Mouse (Mus musculus) G1E (cell line): Measurements from ENCODE around the gene Ugt1a5. TPM values are rescaled to one million over a fixed set of nuclear protein-coding genes. Genes with fewer than 3 reads are reported as not detected.

ENCODE experiments used
- ATAC-seq: 2 replicates; pipeline ENCODE4 v1.8.0; 2016; ENCODE audit warnings: mild to moderate bottlenecking; ENCODE audit not compliant: insufficient number of reproducible peaks, poor library complexity, low FRiP score, severe bottlenecking; ENCODE audit errors: extremely low read depth
- DNase-seq: peaks from one replicate; pipeline ENCODE4 v3.0.0; 2012; ENCODE audit warnings: low spot score
- H3K27me3 ChIP-seq: 2 replicates; pipeline ENCODE4 v1.6.1; 2012; ENCODE audit warnings: mild to moderate bottlenecking, low read length, inconsistent platforms; ENCODE audit not compliant: insufficient read depth
- H3K36me3 ChIP-seq: replicated peaks from 2 replicates; pipeline ENCODE3; 2012; ENCODE audit warnings: mild to moderate bottlenecking, inconsistent platforms
- H3K4me1 ChIP-seq: 2 replicates; pipeline ENCODE4 v1.6.1; 2012; ENCODE audit warnings: low read depth, low read length, inconsistent platforms, mixed read lengths; ENCODE audit not compliant: insufficient read depth
- H3K4me3 ChIP-seq: 2 replicates; pipeline ENCODE4 v1.5.1; 2012; ENCODE audit warnings: low read depth, mild to moderate bottlenecking, inconsistent platforms, low read length, moderate library complexity, mixed read lengths
- H3K9me3 ChIP-seq: replicated peaks from 2 replicates; pipeline ENCODE4 v1.6.1; 2012; ENCODE audit warnings: inconsistent platforms
- CTCF ChIP-seq: IDR thresholded peaks from 2 replicates; pipeline ENCODE4 v1.5.1; 2012; ENCODE audit warnings: low read depth, low read length, inconsistent platforms, mixed read lengths
- GATA1 ChIP-seq: IDR thresholded peaks from 2 replicates; pipeline ENCODE4 v1.6.1; 2012; ENCODE audit warnings: borderline replicate concordance, low read length, inconsistent platforms, mixed read lengths
- GATA2 ChIP-seq: IDR thresholded peaks from 2 replicates; pipeline ENCODE4 v1.6.1; 2012; ENCODE audit warnings: low read depth, low read length, inconsistent platforms, borderline replicate concordance
- POLR2AphosphoS5 ChIP-seq: IDR thresholded peaks from 2 replicates; pipeline ENCODE4 v1.6.1; 2012; ENCODE audit warnings: low read depth, low read length, inconsistent platforms; ENCODE audit not compliant: insufficient replicate concordance
- TAL1 ChIP-seq: conservative IDR thresholded peaks from 2 replicates; pipeline ENCODE4 v1.6.1; 2012; ENCODE audit warnings: low read depth, low read length, inconsistent platforms, mixed read lengths
- polyA plus RNA-seq: library from polyadenylated mRNA; stranded (reverse); fragments of >175 nt; gene quantifications from 2 replicates; pipeline ENCODE4 v1.2.3, GENCODE M21; 2012
- total RNA-seq, 2 experiments: library from RNA; stranded (forward) in 1 of 2; stranded (reverse) in 1 of 2; fragments of 200-1000 nt in 1 of 2; fragments of >200 nt in 1 of 2; fragmentation: Nextera tagmentation in 1 of 2; gene quantifications; 2 replicates each; pipeline ENCODE4 v1.2.3; 2014 to 2017

Ugt1a5 gene
- total and polyA plus RNA-seq, 3 experiments: 0.05 TPM; not detected in 2

GRCm38 (mm10) chr1:88213061-88213460, 47.2 kb downstream of the Ugt1a5 start:
- H3K4me1 ChIP-seq: no peaks in the 10 kb centered on the region
- H3K9me3 ChIP-seq: no peaks in the 10 kb centered on the region
- ATAC-seq (no peak), DNase-seq (no peak)
- no peak overlapping the region for H3K4me3 ChIP-seq
- H3K27me3 ChIP-seq: no peaks in the 10 kb centered on the region
- TF ChIP-seq CTCF (no peak), TAL1 (no peak), POLR2AphosphoS5 (no peak), GATA2 (no peak), GATA1 (no peak)
- no peaks in the 10 kb centered on the region for H3K36me3 ChIP-seq

- DNase-seq: no peak
- TF ChIP-seq CTCF: no peak
- no peak for TF ChIP-seq TAL1
- TF ChIP-seq GATA2: no peak
- TF ChIP-seq GATA1: 0 out of 2 replicates have a peak, but pooled peaks have one; percentile 59
- TF ChIP-seq POLR2AphosphoS5: 0 out of 2 replicates have a peak, but pooled peaks have one; percentile 18
- no peaks in the 10 kb centered on the region for H3K4me1 ChIP-seq
- no peak for ATAC-seq
- no peaks in the 10 kb centered on the region for H3K27me3 ChIP-seq
- no peak overlapping the region for H3K4me3 ChIP-seq
- H3K36me3 ChIP-seq: no peaks in the 10 kb centered on the region
- H3K9me3 ChIP-seq: no peaks in the 10 kb centered on the region
These were observed 48.1 kb downstream of the Ugt1a5 start for GRCm38 (mm10) chr1:88213766-88214461.

- no peaks in the 10 kb centered on the region for H3K36me3 ChIP-seq
- no peak overlapping the region for H3K4me3 ChIP-seq
- ATAC-seq: no peak
- 0 out of 2 replicates have a peak, but pooled peaks have one; percentile 18 for TF ChIP-seq CTCF
- TF ChIP-seq TAL1: no peak
- DNase-seq: no peak
- H3K4me1 ChIP-seq: no peaks in the 10 kb centered on the region
- H3K9me3 ChIP-seq: no peaks in the 10 kb centered on the region
- no peaks in the 10 kb centered on the region for H3K27me3 ChIP-seq
These were observed 48.7 kb downstream of the Ugt1a5 start for GRCm38 (mm10) chr1:88214462-88214952.

- TF ChIP-seq GATA1 (no peak), CTCF (no peak), TAL1 (no peak), POLR2AphosphoS5 (no peak)
- no peaks in the 10 kb centered on the region for H3K9me3 ChIP-seq
- no peaks in the 10 kb centered on the region for H3K27me3 ChIP-seq
- H3K4me3 ChIP-seq: no peak overlapping the region
- ATAC-seq (no peak), DNase-seq (no peak)
- no peaks in the 10 kb centered on the region for H3K36me3 ChIP-seq
- H3K4me1 ChIP-seq: no peaks in the 10 kb centered on the region
These were observed 49.9 kb downstream of the Ugt1a5 start for GRCm38 (mm10) chr1:88215466-88216380.

- Histone ChIP-seq H3K27me3 (no peaks in the 10 kb centered on the region), H3K9me3 (no peaks in the 10 kb centered on the region), H3K4me1 (no peaks in the 10 kb centered on the region), H3K36me3 (no peaks in the 10 kb centered on the region), H3K4me3 (no peak overlapping the region)
- ATAC-seq (no peak), DNase-seq (no peak)
- TF ChIP-seq GATA1: no peak
- TF ChIP-seq GATA2: no peak
- no peak for TF ChIP-seq CTCF
- no peak for TF ChIP-seq POLR2AphosphoS5
- no peak for TF ChIP-seq TAL1
These were observed 50.7 kb downstream of the Ugt1a5 start for GRCm38 (mm10) chr1:88216551-88216950.

- Histone ChIP-seq H3K4me3 (no peak overlapping the region), H3K27me3 (no peaks in the 10 kb centered on the region), H3K36me3 (no peaks in the 10 kb centered on the region), H3K4me1 (no peaks in the 10 kb centered on the region), H3K9me3 (no peaks in the 10 kb centered on the region)
- TF ChIP-seq GATA2: no peak
- 0 out of 2 replicates have a peak, but pooled peaks have one; percentile 13 for TF ChIP-seq CTCF
- ATAC-seq: no peak
- DNase-seq: no peak
These were observed 51.3 kb downstream of the Ugt1a5 start for GRCm38 (mm10) chr1:88217144-88217543.

GRCm38 (mm10) chr1:88217576-88217975, 51.8 kb downstream of the Ugt1a5 start:
- Histone ChIP-seq H3K36me3 (no peaks in the 10 kb centered on the region), H3K27me3 (no peaks in the 10 kb centered on the region), H3K4me1 (no peaks in the 10 kb centered on the region), H3K4me3 (no peak overlapping the region), H3K9me3 (no peaks in the 10 kb centered on the region)
- TF ChIP-seq TAL1 (no peak), POLR2AphosphoS5 (no peak), GATA2 (no peak)
- no peak for ATAC-seq
- no peak for DNase-seq
